Mouse (Mus musculus) spleen, adult 2 months (tissue): ENCODE measurements around the gene Phb2.

Source experiments
- CTCF ChIP-seq: fragments of 200-500 bp; IDR thresholded peaks from 2 replicates; pipeline ENCODE4 v1.5.1; 2011; ENCODE audit warnings: mild to moderate bottlenecking, inconsistent platforms; ENCODE audit not compliant: insufficient read depth, insufficient read length, insufficient replicate concordance; ENCODE audit errors: extremely low read depth
- POLR2A ChIP-seq: fragments of 200-500 bp; IDR thresholded peaks from 2 replicates; pipeline ENCODE4 v1.6.1; 2011; ENCODE audit warnings: low read depth, low read length, inconsistent platforms

GRCm38 (mm10) chr6:124722876-124723473 lies 10.8 kb downstream of the Phb2 start:
- TF ChIP-seq POLR2A (no peak), CTCF (no peak)
